Mouse (Mus musculus) small intestine, adult 2 months (tissue): ENCODE data around the gene Csf3.

Experiments used
- CTCF ChIP-seq: fragments of 200-500 bp; IDR thresholded peaks from 2 replicates; pipeline ENCODE4 v1.5.1; 2012; ENCODE audit warnings: low read depth, mild to moderate bottlenecking, control low read depth, inconsistent platforms, low read length, moderate library complexity, mixed read lengths; ENCODE audit not compliant: insufficient replicate concordance, insufficient read length; ENCODE audit errors: extremely low read depth
- POLR2A ChIP-seq: fragments of 200-500 bp; IDR thresholded peaks from 2 replicates; pipeline ENCODE4 v1.6.1; 2012; ENCODE audit warnings: low read depth, mild to moderate bottlenecking, control low read depth, inconsistent platforms, low read length, moderate library complexity

- TF ChIP-seq POLR2A (no peak), CTCF (no peak)
These were observed 29.7 kb downstream of the Csf3 start for GRCm38 (mm10) chr11:98730727-98731126.
